Mouse (Mus musculus) ES-Bruce4 (cell line): ENCODE measurements around the gene Dlg4.

ENCODE experiments used
- CTCF ChIP-seq: IDR thresholded peaks from one replicate; pipeline ENCODE4 v1.8.1; 2011; ENCODE audit warnings: low read depth, low read length
- EP300 ChIP-seq: IDR thresholded peaks from 2 replicates; pipeline ENCODE4 v1.6.1; 2011; ENCODE audit warnings: low read depth, low read length; ENCODE audit not compliant: insufficient read depth
- POLR2A ChIP-seq: IDR thresholded peaks from one replicate; pipeline ENCODE4 v1.8.1; 2011; ENCODE audit warnings: low read length; ENCODE audit not compliant: insufficient read depth

DNA sequence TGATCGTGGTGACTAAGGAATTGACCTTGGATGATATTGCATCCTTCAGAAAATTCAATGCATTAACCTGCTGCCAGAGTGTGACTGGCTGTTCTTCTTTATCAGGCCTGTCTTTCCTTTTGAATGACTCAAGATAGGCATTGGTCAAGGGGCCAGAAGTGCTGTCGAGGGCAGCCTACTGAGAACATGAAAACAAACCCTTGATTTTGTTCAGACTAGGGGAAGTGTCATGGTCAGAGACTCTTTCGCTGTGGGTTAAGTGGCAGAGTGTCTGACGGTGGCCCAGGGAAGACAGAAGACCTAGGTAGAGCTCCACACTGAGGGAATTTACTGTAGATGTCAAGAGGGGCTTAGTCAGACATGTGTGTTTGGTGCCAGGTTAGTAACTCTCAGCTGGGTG is 50.0 kb downstream of the Dlg4 start:
- TF ChIP-seq POLR2A (no peak), CTCF (no peak), EP300 (no peak)
